In the genomic region with DNA sequence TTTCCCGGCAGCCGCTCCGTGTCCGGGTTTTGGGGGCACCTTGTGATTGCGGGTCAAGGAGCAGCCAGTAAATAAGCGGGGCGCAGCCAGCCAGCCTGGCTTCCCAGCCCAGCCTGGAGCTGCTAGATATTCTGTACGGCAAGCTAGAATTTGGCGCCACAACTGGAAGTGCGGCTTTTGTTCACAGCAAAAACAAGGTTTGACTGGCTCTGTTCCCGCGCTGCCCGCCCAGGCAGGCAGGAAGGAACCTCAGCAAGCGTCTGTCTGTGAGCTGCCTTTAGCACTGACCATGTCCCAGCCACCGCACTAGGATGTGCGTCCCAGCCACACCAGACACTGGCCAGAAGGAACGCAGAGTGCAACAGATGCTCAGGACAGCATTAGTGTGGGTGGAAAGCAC, we compare ENCODE assay signal across 8 mouse cellular contexts. TPM values are rescaled to one million over a fixed set of nuclear protein-coding genes. Genes with fewer than 3 reads are reported as not detected.
DNase-seq lines count a peak whose midpoint lies in the region; ATAC-seq and TF ChIP-seq lines count a peak whose summit lies in the region.

No protein-coding gene starts in this region.

- WGBS in forebrain, embryonic 10.5 days, result 27% methylated on average over 17 of the region's 17 CpGs
- WGBS in liver, postnatal 0 days (ENCODE audit: insufficient replicate concordance), result 27% methylated on average over 17 of the region's 17 CpGs
- 15% methylated on average over 17 of the region's 17 CpGs for WGBS in neural tube, embryonic 15.5 days

- no peak for TF ChIP-seq CTCF in liver, postnatal 0 days (IDR thresholded peaks at IDR 0.05; ENCODE audit: low read depth)

- H3K4me1 ChIP-seq in forebrain, embryonic 10.5 days, result peaks cover 16% of the 10 kb centered on the region
- peaks cover 4% of the 10 kb centered on the region; the same call in 1 of the 2 replicates for H3K4me1 ChIP-seq in liver, postnatal 0 days (ENCODE audit: insufficient read depth)
- H3K4me1 ChIP-seq in neural tube, embryonic 15.5 days, result peaks cover 13% of the 10 kb centered on the region

- H3K27ac ChIP-seq in forebrain, embryonic 10.5 days, result peak overlapping the region; percentile 79
- H3K27ac ChIP-seq in liver, postnatal 0 days (ENCODE audit: low read depth), result no peak overlapping the region
- H3K27ac ChIP-seq in neural tube, embryonic 15.5 days (replicated peaks), result 0 out of 2 replicates have a peak overlapping the region, but pooled peaks have one; percentile 23

- peak; percentile 55 to 60 for DNase-seq in left cerebral cortex, adult 18-20 months (ENCODE audit: low spot score in 2 of 2)
- DNase-seq in left cerebral cortex, adult 11 months (ENCODE audit: low spot score), result no peak
- peak; percentile 44 for DNase-seq in forebrain, embryonic 10.5 days (ENCODE audit: extremely low spot score, low spot score)
- peak; percentile 40 to 46 for DNase-seq in heart, postnatal 10 days
- DNase-seq in kidney, postnatal 25 days, result peak; percentile 61 to 64
- DNase-seq in liver, postnatal 0 days, result no peak
- no peak for DNase-seq in adrenal gland, adult 8-10 months

- TF ChIP-seq EP300 in liver, postnatal 0 days (IDR thresholded peaks at IDR 0.05; ENCODE audit: low read depth), result no peak

- H3K27me3 ChIP-seq in forebrain, embryonic 10.5 days (ENCODE audit: poor library complexity, severe bottlenecking), result peaks cover 24% of the 10 kb centered on the region
- peaks cover 6% of the 10 kb centered on the region; the same call in 1 of the 2 replicates for H3K27me3 ChIP-seq in liver, postnatal 0 days (ENCODE audit: insufficient read depth, low read length)
- H3K27me3 ChIP-seq in neural tube, embryonic 15.5 days (replicated peaks), result no peaks in the 10 kb centered on the region

- peak overlapping the region; percentile 52 for H3K4me2 ChIP-seq in liver, postnatal 0 days (ENCODE audit: low read depth, low read length)
- H3K4me2 ChIP-seq in neural tube, embryonic 15.5 days, result peak overlapping the region; percentile 48

- no peak overlapping the region for H3K9ac ChIP-seq in liver, postnatal 0 days (replicated peaks)
- 0 out of 2 replicates have a peak overlapping the region, but pooled peaks have one; percentile 17 for H3K9ac ChIP-seq in neural tube, embryonic 15.5 days (replicated peaks)

- intact Hi-C loops in heart, postnatal 10 days (cut with DNase I), result no loop called here

- no peaks in the 10 kb centered on the region for H3K9me3 ChIP-seq in forebrain, embryonic 10.5 days
- H3K9me3 ChIP-seq in liver, postnatal 0 days (ENCODE audit: low read length), result no peaks in the 10 kb centered on the region
- no peaks in the 10 kb centered on the region for H3K9me3 ChIP-seq in neural tube, embryonic 15.5 days (replicated peaks)

- peak overlapping the region; percentile 33 for H3K4me3 ChIP-seq in forebrain, embryonic 10.5 days
- 0 out of 2 replicates have a peak overlapping the region, but pooled peaks have one; percentile 6 for H3K4me3 ChIP-seq in liver, postnatal 0 days (ENCODE audit: low read depth, low read length)
- H3K4me3 ChIP-seq in neural tube, embryonic 15.5 days (replicated peaks), result peak overlapping the region; percentile 13; the same call in 1 of the 2 replicates

- ATAC-seq in liver, postnatal 0 days, result no peak
- ATAC-seq in neural tube, embryonic 15.5 days (ENCODE audit: low FRiP score), result peak; percentile 57; the same call in 1 of the 2 replicates

- H3K36me3 ChIP-seq in forebrain, embryonic 10.5 days (replicated peaks), result no peaks in the 10 kb centered on the region
- no peaks in the 10 kb centered on the region for H3K36me3 ChIP-seq in liver, postnatal 0 days (replicated peaks; ENCODE audit: insufficient read depth, low read length)
- H3K36me3 ChIP-seq in neural tube, embryonic 15.5 days, result no peaks in the 10 kb centered on the region

RNA-seq across cellular contexts. Expression of gene Zfp704, which starts 20.1 kb away (rescaled TPM):
- total RNA-seq in left cerebral cortex, adult 18-20 months (2021), result 10 to 100 TPM; 28.8 to 30.4 TPM
- polyA plus RNA-seq in forebrain, embryonic 10.5 days (2016; fragmentation: Nextera tagmentation; extraction: Ambion mirVana), result 5.6 and 6.6 TPM in 2 replicates
- total RNA-seq in heart, postnatal 10 days (2021), result 10 to 100 TPM; 27.2 to 30.8 TPM
- polyA plus RNA-seq in liver, postnatal 0 days (2015; fragmentation: Nextera tagmentation; extraction: Ambion mirVana), result 0.94 and 0.95 TPM in 2 replicates
- polyA plus RNA-seq in neural tube, embryonic 15.5 days (2015; fragmentation: Nextera tagmentation; extraction: Ambion mirVana), result 12.0 and 12.3 TPM in 2 replicates
- 10 to 100 TPM; 14.5 to 22.8 (median 16.7) TPM for total RNA-seq in adrenal gland, adult 8-10 months (2022)

Comparison
In these comparisons a context has a peak if more than half of its experiments do, and no peak if none do; other contexts are left out.
1. DNase-seq: peak in left cerebral cortex, adult 18-20 months (2 of 2), forebrain, embryonic 10.5 days (single experiment), heart, postnatal 10 days (2 of 2) and kidney, postnatal 25 days (2 of 2); none in left cerebral cortex, adult 11 months (single experiment), liver, postnatal 0 days (single experiment) and adrenal gland, adult 8-10 months (single experiment).
2. Peak in every context shown above with its lines, with median percentiles within 50 percentile points of each other: H3K4me3 ChIP-seq.